Mouse (Mus musculus): ENCODE results near the gene Gpa33.
"Not testable (repeated sequence)": the region's sequence is repeated elsewhere in the genome, so short reads cannot be mapped to it uniquely, and the experiment has no call there.

The Gpa33 gene

DNA sequence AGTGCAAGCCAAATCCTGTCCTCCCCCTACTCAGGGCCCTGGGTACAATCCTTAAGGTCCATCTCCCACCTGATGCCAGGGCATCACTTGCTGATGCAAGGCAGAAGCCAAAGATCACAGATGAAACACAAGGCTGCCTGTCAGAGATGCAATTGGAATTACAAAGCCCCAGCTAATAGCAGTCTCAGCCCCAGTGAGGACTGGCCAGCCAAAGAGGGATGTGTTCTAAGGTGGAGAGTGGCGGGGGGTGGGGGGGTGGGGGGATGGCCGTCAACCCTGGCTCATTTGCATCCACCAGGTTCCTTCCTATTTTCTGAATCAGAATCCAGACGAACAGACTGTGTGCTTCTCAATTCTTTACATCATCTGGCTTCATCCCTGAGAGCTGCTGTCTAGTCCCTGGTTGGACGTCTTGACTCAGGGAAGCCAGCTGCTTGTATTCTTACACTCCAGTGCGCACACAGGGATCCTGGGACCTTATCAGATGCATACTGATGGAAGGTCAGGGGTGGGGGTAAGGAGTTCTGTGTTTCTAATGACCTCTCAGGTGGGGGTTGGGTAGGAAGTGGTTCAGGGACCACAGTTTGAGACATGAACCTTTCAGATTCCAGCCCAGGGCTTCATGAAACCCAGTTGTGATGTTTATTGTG lies 5.2 kb downstream of the Gpa33 start:
- DNase-seq (ENCODE audit: low spot score), result no peak

DNA sequence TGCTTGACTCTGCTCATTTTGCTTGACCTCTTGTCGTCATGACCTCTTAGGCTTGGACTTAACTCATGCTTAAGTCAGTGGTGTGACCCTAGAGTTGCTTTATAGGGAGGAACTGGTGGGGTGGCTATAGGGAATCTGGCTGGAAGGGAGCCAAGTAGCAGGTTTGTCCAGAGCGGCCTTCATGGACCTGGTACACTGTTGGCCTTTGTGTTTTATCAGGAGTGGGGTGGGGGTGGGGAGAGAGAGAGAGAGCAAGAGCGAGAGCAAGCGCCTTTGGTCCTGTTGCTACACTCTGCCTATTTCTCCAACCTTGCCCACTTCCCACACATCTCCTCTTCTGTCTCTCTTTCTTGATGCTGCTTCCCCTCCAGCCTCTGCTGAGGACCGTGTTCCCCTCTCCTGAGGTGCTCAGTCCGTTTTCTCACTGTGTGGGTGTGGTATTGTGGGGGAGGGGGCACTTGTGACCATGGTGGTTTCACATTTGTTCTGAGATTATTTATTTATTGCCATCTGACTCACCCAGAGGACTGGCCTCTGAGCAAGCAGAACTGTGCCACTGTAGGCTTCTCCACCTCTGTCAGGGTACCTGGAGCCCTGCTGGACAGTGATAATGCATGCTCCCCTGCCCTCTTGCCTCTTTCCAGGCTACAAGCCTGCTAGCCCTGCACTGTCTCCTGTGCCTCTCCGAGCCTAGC lies 7.4 kb downstream of the Gpa33 start:
- DNase-seq (ENCODE audit: low spot score), result no peak

GRCm38 (mm10) chr1:166138136-166138535 lies 8.1 kb downstream of the Gpa33 start:
- DNase-seq (ENCODE audit: low spot score), result no peak

DNA sequence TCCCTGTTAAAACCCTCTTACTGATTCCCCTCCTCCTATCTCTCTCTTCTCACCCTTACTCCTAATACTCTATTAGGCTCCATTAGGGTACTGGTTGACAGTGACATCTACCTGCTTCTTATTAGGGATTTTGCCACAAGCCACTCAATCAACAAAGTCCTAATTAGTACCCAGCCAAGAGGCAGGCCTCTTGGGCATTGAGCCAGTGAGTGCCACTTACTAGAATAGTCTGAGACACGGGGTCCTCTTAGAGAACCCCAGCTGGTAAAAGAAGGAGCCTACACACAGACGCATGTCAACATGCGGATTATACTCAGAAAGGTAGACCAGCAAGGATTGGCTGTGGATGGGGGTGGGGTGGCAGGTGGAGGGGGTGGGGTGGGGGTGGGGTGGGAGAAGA lies 9.1 kb downstream of the Gpa33 start:
- no peak for DNase-seq (ENCODE audit: low spot score)

GRCm38 (mm10) chr1:166139620-166140184 lies 9.7 kb downstream of the Gpa33 start:
- DNase-seq (ENCODE audit: low spot score), result no peak

- DNase-seq (ENCODE audit: low spot score), result not testable (repeated sequence)
Observed at GRCm38 (mm10) chr1:166141868-166142267, 11.8 kb downstream of the Gpa33 start.

DNA sequence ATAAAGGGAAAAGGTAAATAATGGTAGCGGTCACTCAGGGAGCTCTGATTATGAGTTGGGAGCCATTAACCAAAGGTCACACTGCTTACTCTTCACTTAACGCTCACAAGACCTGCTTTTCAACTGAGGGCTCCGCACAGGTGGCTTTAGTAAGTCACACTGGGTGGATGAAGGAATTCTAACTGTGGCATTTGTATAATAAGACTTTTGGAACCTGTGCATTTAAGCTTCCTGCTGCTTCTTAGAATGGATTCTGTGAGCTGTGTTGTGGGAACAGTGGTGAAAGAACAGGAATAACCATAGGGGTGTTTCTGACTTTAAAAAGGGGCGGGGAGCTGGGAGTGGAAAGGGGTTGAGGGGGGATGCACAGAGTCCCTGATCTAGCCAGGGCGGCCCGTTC lies 12.3 kb downstream of the Gpa33 start:
- DNase-seq (ENCODE audit: low spot score), result no peak

DNA sequence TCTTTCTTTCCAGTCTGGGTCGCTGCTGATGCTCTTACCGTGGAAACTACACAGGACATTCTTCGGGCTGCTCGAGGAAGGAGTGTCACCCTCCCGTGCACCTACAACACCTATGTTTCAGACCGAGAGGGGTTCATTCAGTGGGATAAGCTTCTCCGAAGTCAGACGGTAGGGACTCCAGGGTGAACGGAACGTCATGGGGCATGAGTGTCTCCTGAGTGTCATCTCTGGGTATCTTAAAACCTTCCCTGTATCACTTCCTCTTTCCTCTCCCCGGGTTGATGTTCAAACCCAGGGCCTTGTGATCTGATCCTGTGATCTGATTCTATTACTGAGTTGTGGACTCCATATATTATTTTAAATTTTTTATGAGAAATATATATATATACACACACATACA lies 16.6 kb downstream of the Gpa33 start:
- DNase-seq (ENCODE audit: low spot score), result no peak

DNA sequence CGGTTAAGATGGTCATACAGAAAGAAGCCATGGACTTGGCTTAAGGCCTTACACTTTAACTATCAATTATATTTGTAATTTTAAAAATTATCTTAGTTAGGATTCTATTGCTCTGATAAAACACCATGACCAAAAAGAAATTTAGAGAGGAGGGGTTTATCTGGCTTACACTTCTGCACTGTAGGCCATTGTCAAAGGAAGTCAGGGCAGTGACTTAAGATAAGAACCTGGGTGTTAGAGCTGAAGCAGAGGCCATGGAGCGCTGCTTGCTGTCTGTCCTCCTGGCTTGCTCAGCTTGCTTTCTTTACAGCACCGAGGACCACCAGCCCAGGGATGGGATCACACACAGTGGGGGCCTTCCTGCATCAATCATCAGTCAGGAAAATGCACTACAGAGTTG lies 17.6 kb downstream of the Gpa33 start:
- no peak for DNase-seq (ENCODE audit: low spot score)

- no peak for DNase-seq (ENCODE audit: low spot score)
Observed at GRCm38 (mm10) chr1:166149441-166149840, 19.4 kb downstream of the Gpa33 start.

GRCm38 (mm10) chr1:166150035-166150434 lies 20.0 kb downstream of the Gpa33 start:
- DNase-seq (ENCODE audit: low spot score), result no peak

- DNase-seq (ENCODE audit: low spot score), result no peak
Observed at GRCm38 (mm10) chr1:166151341-166151740, 21.3 kb downstream of the Gpa33 start.

- no peak for DNase-seq (ENCODE audit: low spot score)
Observed at GRCm38 (mm10) chr1:166152034-166152433, 22.0 kb downstream of the Gpa33 start.

DNA sequence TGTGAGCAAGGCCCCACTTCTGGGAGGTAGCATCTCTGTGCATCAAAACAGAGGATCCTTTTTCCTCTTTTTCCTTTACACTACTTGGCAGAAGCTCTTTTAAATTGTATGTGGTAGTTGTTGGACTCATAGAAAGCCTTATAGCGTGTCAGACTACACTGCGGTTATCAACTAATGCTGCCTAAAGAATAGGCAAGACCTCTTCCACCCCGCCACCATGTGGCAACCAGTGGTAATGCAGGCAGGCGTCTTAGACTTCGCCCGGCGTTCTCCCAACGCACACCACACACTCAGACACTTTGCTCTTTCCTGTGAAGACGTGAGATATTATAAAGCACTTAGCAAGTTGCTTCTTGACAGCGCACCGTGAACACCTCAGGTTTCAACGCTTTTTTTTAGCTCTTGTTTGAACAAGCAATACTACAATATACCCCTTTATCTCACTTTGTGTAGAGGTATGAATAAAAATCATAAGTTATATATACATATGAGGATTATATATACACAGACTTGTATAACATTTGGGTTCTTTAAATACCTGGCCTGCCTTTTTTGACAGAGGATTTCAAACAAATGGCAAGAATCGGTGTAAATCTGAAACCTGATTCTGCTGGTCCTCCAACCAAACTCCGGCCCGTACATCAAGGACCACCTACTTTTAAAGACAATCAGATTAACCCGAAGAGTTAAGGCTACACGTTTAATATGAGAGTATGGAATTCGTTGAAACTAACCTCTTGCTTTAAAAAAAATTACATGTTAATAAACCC lies 23.5 kb downstream of the Gpa33 start:
- DNase-seq (ENCODE audit: low spot score), result peak; percentile 73

DNA sequence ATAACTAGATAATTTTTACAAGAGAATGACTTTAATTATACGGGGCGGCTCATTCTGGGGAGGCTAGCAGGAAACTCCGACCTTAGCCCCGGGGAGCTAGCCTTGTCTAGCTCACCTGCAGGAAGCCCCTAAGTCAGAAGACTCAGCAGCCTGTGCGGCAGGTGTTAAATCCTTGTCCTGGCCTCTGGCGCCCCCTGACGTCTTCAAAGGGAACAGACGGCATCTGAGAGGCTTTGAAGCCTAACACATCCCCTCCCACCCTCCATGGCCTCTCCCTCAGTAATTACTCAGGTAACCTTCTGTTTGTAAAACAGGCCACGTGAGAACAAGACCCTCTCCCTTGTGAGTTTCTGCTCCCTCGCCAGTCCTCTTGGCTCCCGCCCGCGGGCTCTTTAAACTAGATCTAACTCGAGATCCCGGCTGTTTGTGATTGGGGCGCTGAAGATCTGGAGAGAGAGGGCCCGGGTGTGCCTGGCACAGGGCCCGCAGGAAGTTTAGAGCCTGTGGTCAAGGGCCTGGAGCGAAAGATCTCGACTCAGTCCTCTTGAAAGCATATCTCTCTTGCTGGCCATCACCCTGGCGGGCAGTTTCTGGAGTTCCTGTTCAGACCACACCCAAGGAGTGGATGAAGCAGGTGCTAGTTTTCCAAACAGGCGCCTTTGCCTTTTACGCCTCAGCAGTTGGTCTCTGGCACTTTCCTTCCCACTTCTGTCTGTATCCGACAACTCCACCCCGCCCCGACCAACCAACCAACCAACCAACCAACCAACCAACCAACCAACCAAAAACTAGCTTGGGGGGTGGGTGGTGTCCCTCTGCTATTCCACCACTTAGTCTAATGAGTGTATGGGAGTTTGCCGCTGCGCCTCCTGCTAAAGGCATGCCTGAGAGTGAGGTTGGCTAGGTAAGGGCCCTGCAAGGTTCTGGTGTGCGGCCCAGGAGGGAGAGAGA lies 24.4 kb downstream of the Gpa33 start:
- DNase-seq (ENCODE audit: low spot score), result peak; percentile 69

DNA sequence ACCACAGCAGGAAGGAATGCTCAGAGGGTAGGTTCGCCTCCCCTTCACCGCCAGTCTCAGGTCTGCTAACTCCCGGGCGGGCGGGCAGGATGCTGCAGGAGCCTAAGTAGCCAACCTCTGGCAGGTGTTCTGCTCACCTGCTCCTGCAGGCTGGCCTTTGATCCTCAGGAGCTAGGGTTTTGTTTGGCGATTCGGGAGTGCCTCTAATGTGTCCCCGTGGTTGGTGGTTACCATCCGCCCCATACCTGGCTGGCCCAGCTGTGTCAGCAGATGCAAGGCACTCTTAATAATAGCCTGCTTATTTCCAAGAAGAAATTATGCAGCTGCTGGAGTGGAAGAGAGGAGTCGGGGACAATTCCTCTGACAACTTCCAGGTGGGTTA lies 25.1 kb downstream of the Gpa33 start:
- no peak for DNase-seq (ENCODE audit: low spot score)

DNA sequence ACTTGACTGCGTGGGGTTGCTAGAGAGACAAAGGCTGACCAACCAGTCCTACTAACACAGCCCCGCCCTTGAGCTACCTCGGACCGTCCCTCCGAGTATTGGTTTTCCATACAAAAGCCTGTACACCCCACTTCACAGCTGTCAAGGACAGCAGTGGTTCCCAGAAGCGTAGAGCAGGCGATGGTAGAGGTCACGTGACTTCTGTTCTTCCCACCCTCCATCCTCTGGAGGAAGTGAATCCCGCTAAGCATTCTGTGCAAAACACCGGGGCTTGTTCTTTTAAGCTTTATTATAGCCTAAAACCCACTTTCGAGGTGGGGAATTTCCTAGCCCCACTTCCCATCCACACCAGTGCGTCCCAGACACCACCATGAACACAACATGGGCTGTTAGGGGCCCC lies 27.7 kb downstream of the Gpa33 start:
- no peak for DNase-seq (ENCODE audit: low spot score)

GRCm38 (mm10) chr1:166158664-166159063 lies 28.6 kb downstream of the Gpa33 start:
- no peak for DNase-seq (ENCODE audit: low spot score)

DNA sequence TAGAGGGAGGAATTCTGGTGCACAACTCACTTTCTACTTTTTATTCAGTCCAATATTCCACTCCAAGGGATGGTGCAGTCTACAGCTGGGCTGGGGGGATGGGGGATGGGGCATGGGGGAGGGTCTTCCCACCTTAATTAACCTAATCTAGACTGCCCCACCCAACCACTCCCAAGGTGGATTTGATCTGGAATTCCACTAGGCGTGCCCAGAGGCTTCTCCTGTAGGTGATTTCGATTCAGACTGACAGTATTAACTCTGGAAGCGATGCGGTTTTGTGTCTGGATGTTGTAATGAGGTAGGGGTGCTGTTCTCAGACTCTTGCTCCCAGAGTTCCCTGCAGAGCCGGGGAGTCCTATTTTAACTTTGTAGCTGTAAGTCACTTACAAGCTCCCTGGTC lies 30.1 kb downstream of the Gpa33 start:
- DNase-seq (ENCODE audit: low spot score), result no peak

- DNase-seq (ENCODE audit: low spot score), result peak; percentile 50
Observed at GRCm38 (mm10) chr1:166160569-166161445, 30.8 kb downstream of the Gpa33 start.

GRCm38 (mm10) chr1:166164580-166164979 lies 34.5 kb downstream of the Gpa33 start:
- no peak for DNase-seq (ENCODE audit: low spot score)
